Comparison of ENCODE assay signal across 11 mouse cellular contexts in the genomic region with DNA sequence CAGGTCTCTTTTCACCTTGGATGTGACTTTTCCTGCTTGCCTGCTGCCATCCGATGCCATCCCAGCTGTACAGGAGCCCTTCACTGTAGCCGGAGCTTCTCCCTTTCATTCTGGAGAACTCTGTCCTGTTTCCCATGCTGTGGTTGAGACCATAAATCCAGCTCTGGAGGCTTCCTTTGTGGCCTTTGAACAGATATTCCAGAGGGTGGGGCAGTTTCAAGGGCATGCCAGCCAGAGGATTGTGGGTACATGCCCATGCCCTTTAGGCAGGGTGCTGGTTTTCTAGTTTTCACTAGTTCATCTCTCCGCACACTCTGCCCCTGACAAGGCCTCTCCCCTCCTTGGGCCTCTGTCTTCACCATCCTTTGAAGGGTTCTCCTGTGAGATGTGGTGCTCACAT. TPM values are rescaled to one million over a fixed set of nuclear protein-coding genes. Genes with fewer than 3 reads are reported as not detected.
DNase-seq lines count a peak whose midpoint lies in the region; ATAC-seq and TF ChIP-seq lines count a peak whose summit lies in the region.
"Had no signal": no experiment of that assay in that cellular context is flagged by ENCODE, and none has a peak within 500 bp of the region (broad histone marks: within the 10 kb centered on the region; RNA-seq: fewer than 3 reads in every experiment).

No protein-coding gene starts in this region.

- H3K9me3 ChIP-seq in heart, embryonic 15.5 days (replicated peaks), result no peaks in the 10 kb centered on the region
- H3K9me3 ChIP-seq in E14TG2a.4 (ENCODE audit: low read length), result no peaks in the 10 kb centered on the region
- no peaks in the 10 kb centered on the region for H3K9me3 ChIP-seq in kidney, embryonic 16.5 days (ENCODE audit: low read length)

- peak overlapping the region; percentile 79 for H3K4me2 ChIP-seq in heart, embryonic 15.5 days
- 0 out of 2 replicates have a peak overlapping the region, but pooled peaks have one; percentile 58 for H3K4me2 ChIP-seq in kidney, embryonic 16.5 days (replicated peaks; ENCODE audit: low read depth, low read length)

- no peaks in the 10 kb centered on the region for H3K27me3 ChIP-seq in heart, embryonic 15.5 days
- H3K27me3 ChIP-seq in E14TG2a.4 (ENCODE audit: insufficient read depth, low read length), result no peaks in the 10 kb centered on the region
- H3K27me3 ChIP-seq in kidney, embryonic 16.5 days (ENCODE audit: insufficient read depth, low read length), result no peaks in the 10 kb centered on the region

- intact Hi-C loops in heart, postnatal 36 days (cut with DNase I), result loop anchor here (5.0 kb wide), 1 partner anchor 155 kb away; no protein-coding TSS in a partner anchor

- no peak for TF ChIP-seq CTCF in E14TG2a.4 (conservative IDR thresholded peaks at IDR 0.05; ENCODE audit: low read length)

- no peak for ATAC-seq in heart, embryonic 15.5 days (replicated peaks; ENCODE audit: insufficient number of reproducible peaks, insufficient read depth, low FRiP score, low read depth)
- no peak for ATAC-seq in kidney, embryonic 16.5 days (ENCODE audit: low FRiP score, low TSS enrichment)
- no peak for ATAC-seq in granulocyte monocyte progenitor cell, adult 5-6 weeks (replicated peaks; ENCODE audit: poor library complexity, severe bottlenecking)
- ATAC-seq: hindbrain, postnatal 0 days had no signal

- H3K9ac ChIP-seq in heart, embryonic 15.5 days, result peak overlapping the region; percentile 44; the same call in 1 of the 2 replicates
- H3K9ac ChIP-seq in kidney, embryonic 16.5 days (replicated peaks; ENCODE audit: low read length), result peak overlapping the region; percentile 38; the same call in 1 of the 2 replicates

- DNase-seq in heart, postnatal 36 days, result no peak
- DNase-seq in adrenal gland, postnatal 36 days, result peak; percentile 36 to 55
- no peak for DNase-seq in T-cell, adult 2 months (ENCODE audit: low spot score)
- DNase-seq: embryo, embryonic 11 days; thymus, postnatal 25 days had no signal

- peaks cover 39% of the 10 kb centered on the region for H3K36me3 ChIP-seq in heart, embryonic 15.5 days
- peaks cover 89% of the 10 kb centered on the region for H3K36me3 ChIP-seq in E14TG2a.4 (ENCODE audit: insufficient read depth, low read length)
- H3K36me3 ChIP-seq in kidney, embryonic 16.5 days (ENCODE audit: insufficient read depth, low read length), result peaks cover 40% of the 10 kb centered on the region

- H3K27ac ChIP-seq in heart, embryonic 15.5 days, result no peak overlapping the region
- no peak overlapping the region for H3K27ac ChIP-seq in kidney, embryonic 16.5 days (ENCODE audit: low read length)
- H3K27ac ChIP-seq: hindbrain, postnatal 0 days; macrophage had no signal

- 79% methylated on average over 3 of the region's 3 CpGs for WGBS in heart, embryonic 15.5 days
- 55% methylated on average over 3 of the region's 3 CpGs for WGBS in kidney, embryonic 16.5 days

- H3K4me1 ChIP-seq in heart, embryonic 15.5 days (replicated peaks), result peaks cover 32% of the 10 kb centered on the region
- H3K4me1 ChIP-seq in E14TG2a.4 (replicated peaks; ENCODE audit: low read depth, low read length), result peaks cover 93% of the 10 kb centered on the region
- H3K4me1 ChIP-seq in kidney, embryonic 16.5 days (ENCODE audit: insufficient read depth, low read length), result peaks cover 38% of the 10 kb centered on the region

- 0 out of 2 replicates have a peak overlapping the region, but pooled peaks have one; percentile 46 for H3K4me3 ChIP-seq in heart, embryonic 15.5 days
- H3K4me3 ChIP-seq in E14TG2a.4 (replicated peaks; ENCODE audit: low read length), result peak overlapping the region; percentile 72
- H3K4me3 ChIP-seq in kidney, embryonic 16.5 days (ENCODE audit: low read length), result no peak overlapping the region

RNA-seq across cellular contexts. Expression of a gene that starts 1.4 kb away (rescaled TPM):
- 60.7 and 69.4 TPM in 2 replicates for polyA plus RNA-seq in heart, embryonic 15.5 days (2015; fragmentation: Nextera tagmentation; extraction: Ambion mirVana)
- total RNA-seq in heart, postnatal 36 days (2021), result 100 to 1,000 TPM; 146 TPM
- total RNA-seq in adrenal gland, postnatal 36 days (2021), result 100 to 1,000 TPM; 187 to 222 TPM
- polyA plus RNA-seq in kidney, embryonic 16.5 days (2015; fragmentation: Nextera tagmentation; extraction: Ambion mirVana), result 47.3 and 53.1 TPM in 2 replicates
- 48.1 and 62.9 TPM in 2 replicates for total RNA-seq in granulocyte monocyte progenitor cell, adult 5-6 weeks (2014; fragmentation: Nextera tagmentation)
- 0.82 and 6.5 TPM in 2 replicates for total RNA-seq in granulocyte monocyte progenitor cell, adult 5-6 weeks (2017)

RNA-seq across cellular contexts. Expression of a gene that starts 13.2 kb away (rescaled TPM):
- polyA plus RNA-seq in heart, embryonic 15.5 days (2015; fragmentation: Nextera tagmentation; extraction: Ambion mirVana), result 10.9 and 11.5 TPM in 2 replicates
- total RNA-seq in heart, postnatal 36 days (2021), result 1 to 10 TPM; 5.2 to 7.4 TPM
- 10 to 100 TPM; 25.7 to 28.5 TPM for total RNA-seq in adrenal gland, postnatal 36 days (2021)
- 12.3 and 16.3 TPM in 2 replicates for polyA plus RNA-seq in kidney, embryonic 16.5 days (2015; fragmentation: Nextera tagmentation; extraction: Ambion mirVana)
- total RNA-seq in granulocyte monocyte progenitor cell, adult 5-6 weeks (2014; fragmentation: Nextera tagmentation), result 6.3 and 14.3 TPM in 2 replicates
- total RNA-seq in granulocyte monocyte progenitor cell, adult 5-6 weeks (2017), result 1.8 and 2.8 TPM in 2 replicates

RNA-seq across cellular contexts. Expression of a gene that starts 16.1 kb away (rescaled TPM):
- 337 and 364 TPM in 2 replicates for polyA plus RNA-seq in heart, embryonic 15.5 days (2015; fragmentation: Nextera tagmentation; extraction: Ambion mirVana)
- 100 to 1,000 TPM; 141 to 151 TPM for total RNA-seq in heart, postnatal 36 days (2021)
- total RNA-seq in adrenal gland, postnatal 36 days (2021), result 100 to 1,000 TPM; 227 to 235 TPM
- polyA plus RNA-seq in kidney, embryonic 16.5 days (2015; fragmentation: Nextera tagmentation; extraction: Ambion mirVana), result 478 and 503 TPM in 2 replicates
- total RNA-seq in granulocyte monocyte progenitor cell, adult 5-6 weeks (2014; fragmentation: Nextera tagmentation), result 181 and 283 TPM in 2 replicates
- 168 and 196 TPM in 2 replicates for total RNA-seq in granulocyte monocyte progenitor cell, adult 5-6 weeks (2017)

RNA-seq across cellular contexts. Expression of a gene that starts 23.8 kb away (rescaled TPM):
- polyA plus RNA-seq in heart, embryonic 15.5 days (2015; fragmentation: Nextera tagmentation; extraction: Ambion mirVana), result 2.2 and 2.3 TPM in 2 replicates
- 10 to 100 TPM; 67.0 to 68.8 TPM for total RNA-seq in heart, postnatal 36 days (2021)
- total RNA-seq in adrenal gland, postnatal 36 days (2021), result 10 to 100 TPM; 38.6 to 41.5 TPM
- polyA plus RNA-seq in kidney, embryonic 16.5 days (2015; fragmentation: Nextera tagmentation; extraction: Ambion mirVana), result 4.1 and 5.5 TPM in 2 replicates
- 5.7 and 8.5 TPM in 2 replicates for total RNA-seq in granulocyte monocyte progenitor cell, adult 5-6 weeks (2014; fragmentation: Nextera tagmentation)
- total RNA-seq in granulocyte monocyte progenitor cell, adult 5-6 weeks (2017), result 4.9 and 6.5 TPM in 2 replicates

RNA-seq across cellular contexts. Expression of a gene that starts 57.4 kb away (rescaled TPM):
- 0.82 and 0.95 TPM in 2 replicates for polyA plus RNA-seq in heart, embryonic 15.5 days (2015; fragmentation: Nextera tagmentation; extraction: Ambion mirVana)
- total RNA-seq in heart, postnatal 36 days (2021), result 10 to 100 TPM; 20.6 to 21.7 TPM
- total RNA-seq in adrenal gland, postnatal 36 days (2021), result 10 to 100 TPM; 27.5 to 29.6 TPM
- 1.7 and 1.8 TPM in 2 replicates for polyA plus RNA-seq in kidney, embryonic 16.5 days (2015; fragmentation: Nextera tagmentation; extraction: Ambion mirVana)
- 23.4 and 28.1 TPM in 2 replicates for total RNA-seq in granulocyte monocyte progenitor cell, adult 5-6 weeks (2014; fragmentation: Nextera tagmentation)
- total RNA-seq in granulocyte monocyte progenitor cell, adult 5-6 weeks (2017), result 16.6 and 20.8 TPM in 2 replicates

Comparison
In these comparisons a context has a peak if more than half of its experiments do, and no peak if none do; other contexts are left out.
1. DNase-seq: peak in adrenal gland, postnatal 36 days (2 of 2); none in heart, postnatal 36 days (0 of 2) and T-cell, adult 2 months (single experiment).